Mouse (Mus musculus) adrenal gland, postnatal 25 days (tissue): ENCODE data around the gene Brd1. TPM values are rescaled to one million over a fixed set of nuclear protein-coding genes. Genes with fewer than 3 reads are reported as not detected.
A peak's percentile ranks its signal among the peaks of the same experiment; 100 is the strongest.
"Not testable (repeated sequence)": the region's sequence is repeated elsewhere in the genome, so short reads cannot be mapped to it uniquely, and the experiment has no call there.

Experiments
- DNase-seq: peaks from one replicate; pipeline ENCODE4 v3.0.0; 2021; ENCODE audit warnings: mixed read lengths
- long read RNA-seq: library from polyadenylated mRNA; stranded (forward); transcript quantifications from one replicate; pipeline ENCODE4 v2.0.0, GENCODE M21; 2021
- total RNA-seq: library from RNA; stranded (reverse); gene quantifications from 2 replicates; pipeline ENCODE4 v1.2.3, GENCODE M21; 2021

Gene Brd1
- total RNA-seq = 51.6 and 68.7 TPM in 2 replicates
- long read RNA-seq, full-length matches to known transcripts = 2 of 21 reads
- long read RNA-seq, partial matches to known transcripts = 14 of 21 reads
- long read RNA-seq, other reads (novel, unspliced or antisense) = 5 of 21 reads

DNA sequence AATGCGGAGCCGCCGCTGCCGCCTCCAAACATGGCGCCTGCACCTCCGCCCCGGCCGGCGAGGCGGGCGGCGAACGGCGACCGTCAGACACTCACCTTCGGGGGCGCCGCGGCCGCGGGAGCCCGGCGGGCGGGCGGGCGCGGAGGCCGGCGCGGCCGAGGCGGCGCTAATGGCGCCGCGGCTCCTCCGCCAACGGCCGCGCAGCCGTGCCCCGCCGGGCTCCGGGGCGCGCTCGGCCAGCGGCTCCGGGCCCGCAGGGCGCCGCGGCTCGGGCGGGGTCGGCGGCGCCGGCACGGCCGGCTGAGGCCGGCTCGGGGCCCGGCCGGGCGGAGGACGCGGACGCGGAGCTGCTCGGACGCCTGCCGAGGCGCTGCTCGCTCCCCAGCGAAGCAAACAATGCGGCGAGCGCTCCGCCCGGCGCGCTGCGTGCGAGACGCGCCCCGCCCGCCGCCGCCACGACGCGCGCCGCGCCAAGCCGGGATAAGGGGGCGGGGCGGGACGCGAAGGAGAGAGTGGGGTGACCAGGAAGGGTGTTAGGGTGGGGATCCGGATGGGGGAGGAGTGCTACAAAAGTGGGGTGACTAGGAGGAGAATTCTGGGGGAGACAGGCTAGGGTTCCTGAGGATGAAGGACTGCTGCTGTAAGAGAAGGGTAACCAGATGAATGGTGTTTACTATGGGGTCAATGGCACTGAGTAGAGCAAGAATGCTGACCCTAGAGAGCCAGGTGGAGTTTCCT is at the start of gene Brd1:
Brd1 (minus strand) TSS at position 400 of the 738 bp plus-strand sequence.
- DNase-seq = peak; percentile 89

DNA sequence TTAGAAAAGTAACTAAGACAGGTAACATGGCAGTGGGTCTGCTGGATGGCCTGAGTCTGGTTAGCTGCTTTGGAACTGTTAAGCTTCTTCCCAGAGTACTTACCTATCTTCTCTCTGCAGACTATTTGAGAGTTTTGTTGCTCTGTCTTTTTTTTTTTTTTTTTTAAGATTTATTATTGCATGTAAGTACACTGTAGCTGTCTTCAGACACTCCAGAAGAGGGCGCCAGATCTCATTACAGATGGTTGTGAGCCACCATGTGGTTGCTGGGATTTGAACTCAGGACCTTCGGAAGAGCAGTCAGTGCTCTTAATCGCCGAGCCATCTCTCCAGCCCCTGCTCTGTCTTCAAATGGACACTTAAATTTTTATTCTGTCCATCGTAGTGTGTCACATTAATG is 40.6 kb upstream of the Brd1 start:
- not testable (repeated sequence) for DNase-seq

DNA sequence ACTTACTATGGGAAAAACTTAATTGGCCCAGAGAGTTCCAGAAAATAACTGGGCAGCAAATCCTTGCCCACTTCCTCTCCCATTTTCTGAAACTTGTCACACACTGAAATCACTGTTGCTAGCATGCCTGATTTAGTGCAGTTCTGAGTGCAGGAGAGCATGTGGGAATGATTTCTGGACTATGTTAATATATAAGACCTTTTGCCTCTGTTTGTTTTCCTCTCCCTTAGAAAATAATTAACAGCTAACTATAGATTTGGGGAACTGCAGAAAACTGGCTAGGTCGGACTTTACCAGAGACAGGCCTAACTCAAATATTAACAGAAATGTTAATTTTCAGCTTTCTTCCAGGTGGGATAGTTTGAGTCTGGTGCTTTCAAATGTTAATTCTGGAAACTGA is 34.5 kb upstream of the Brd1 start:
- DNase-seq = no peak

DNA sequence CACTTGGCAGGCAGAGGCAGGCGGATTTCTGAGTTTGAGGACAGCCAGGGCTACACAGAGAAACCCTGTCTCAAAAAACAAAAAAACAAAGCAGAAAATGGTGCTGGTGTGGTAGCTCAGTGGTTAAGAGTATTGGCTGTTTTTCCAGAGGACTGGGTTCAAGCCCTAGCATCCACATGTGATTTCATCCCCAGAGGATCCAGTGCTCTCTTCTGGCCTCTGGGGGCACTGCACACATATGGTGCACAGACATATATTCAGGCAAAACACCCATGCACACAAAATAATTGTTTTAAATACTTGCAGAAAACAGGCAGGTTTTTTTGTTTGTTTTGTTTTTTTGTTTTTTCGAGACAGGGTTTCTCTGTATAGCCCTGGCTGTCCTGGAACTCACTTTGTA is 32.1 kb upstream of the Brd1 start:
- DNase-seq = not testable (repeated sequence)

DNA sequence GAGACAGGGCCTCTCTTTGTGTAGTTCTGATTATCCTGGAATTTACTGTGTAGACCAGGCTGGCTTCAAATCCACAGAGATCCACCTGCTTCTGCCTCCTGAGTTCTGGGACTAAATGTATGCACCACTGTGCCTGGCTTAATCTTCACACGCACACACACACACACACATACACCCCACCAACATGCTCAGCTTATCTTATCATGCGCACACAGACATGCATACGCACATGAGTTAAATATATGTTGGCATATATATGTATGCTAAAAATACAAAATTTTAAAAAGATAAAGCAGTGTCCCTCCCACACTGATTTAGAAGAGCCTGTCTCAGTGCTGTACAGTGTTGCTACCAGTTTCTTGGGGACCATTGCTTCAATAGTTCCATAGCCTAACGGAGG is 27.5 kb upstream of the Brd1 start:
- no peak for DNase-seq

DNA sequence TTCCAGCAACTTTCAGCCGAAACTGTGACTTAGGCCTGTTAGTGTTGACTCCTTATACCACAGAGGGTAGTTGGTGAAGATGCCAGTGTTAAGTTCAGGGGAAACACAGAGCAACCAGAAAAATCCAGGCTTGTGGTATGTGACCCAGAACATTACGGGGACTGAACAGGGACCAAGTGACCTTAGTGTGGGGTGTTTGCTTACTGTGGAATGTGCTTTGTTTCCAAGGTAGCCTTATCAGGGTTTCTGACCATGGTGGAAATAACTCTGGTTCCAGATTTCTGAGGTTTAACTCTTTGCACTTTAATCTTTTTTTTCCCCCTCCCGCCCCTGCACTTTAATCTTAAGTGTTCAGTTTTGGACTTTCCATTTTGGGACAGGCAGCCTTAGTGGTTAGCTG is 24.0 kb upstream of the Brd1 start:
- DNase-seq = no peak

DNA sequence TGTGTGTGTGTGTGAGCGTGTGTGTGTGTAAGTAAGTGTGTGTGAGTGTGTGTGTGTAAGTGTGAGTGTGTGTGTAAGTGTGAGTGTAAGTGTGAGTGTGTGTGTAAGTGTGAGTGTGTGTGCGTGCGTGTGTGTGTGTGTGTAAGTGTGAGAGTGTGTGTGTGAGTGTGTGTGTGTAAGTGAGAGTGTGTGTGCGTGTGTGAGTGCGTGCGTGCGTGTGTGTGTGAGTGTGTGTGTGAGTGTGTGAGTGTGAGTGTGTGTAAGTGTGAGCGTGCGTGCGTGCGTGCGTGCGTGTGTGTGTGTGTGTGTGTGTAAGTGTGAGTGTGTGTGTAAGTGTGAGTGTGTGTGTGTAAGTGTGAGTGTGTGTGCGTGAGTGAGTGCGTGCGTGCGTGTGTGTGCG is 21.7 kb upstream of the Brd1 start:
- no peak for DNase-seq

DNA sequence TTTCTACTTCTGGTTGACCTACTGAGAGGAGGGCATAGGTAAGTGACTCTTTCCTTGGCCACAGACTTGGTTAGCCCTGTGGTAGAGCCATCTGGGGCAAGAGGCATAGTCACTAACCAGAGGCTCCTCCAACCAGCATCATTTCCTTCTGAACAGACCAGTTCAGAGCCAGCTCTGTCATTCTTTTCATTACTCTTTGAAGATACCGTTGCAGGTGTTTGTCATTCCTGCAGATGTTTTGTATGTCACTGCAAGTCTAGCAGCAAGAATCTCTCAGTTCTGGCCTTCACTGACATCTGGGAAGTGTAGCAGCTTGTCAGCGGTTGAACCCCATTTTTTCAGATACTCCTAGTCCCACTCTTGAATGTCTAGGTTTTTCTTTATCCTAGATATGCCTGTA is 20.9 kb upstream of the Brd1 start:
- no peak for DNase-seq

DNA sequence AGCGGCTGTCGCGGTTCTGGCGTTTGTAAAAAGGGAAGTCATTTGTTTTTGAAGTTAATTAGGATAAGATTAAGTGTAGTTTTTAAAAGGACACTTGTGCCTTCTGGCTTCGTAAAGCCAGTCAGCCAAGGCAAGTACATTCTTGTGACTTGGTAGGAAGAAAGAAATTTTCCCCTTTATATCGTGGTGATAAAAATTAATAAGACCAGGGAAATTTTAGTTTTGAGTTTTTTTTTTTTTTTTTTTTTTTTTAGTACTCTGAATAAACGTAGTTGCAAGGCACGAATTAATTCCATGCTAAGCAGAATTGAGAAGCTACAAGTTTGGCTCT is 18.3 kb upstream of the Brd1 start:
- DNase-seq = no peak

DNA sequence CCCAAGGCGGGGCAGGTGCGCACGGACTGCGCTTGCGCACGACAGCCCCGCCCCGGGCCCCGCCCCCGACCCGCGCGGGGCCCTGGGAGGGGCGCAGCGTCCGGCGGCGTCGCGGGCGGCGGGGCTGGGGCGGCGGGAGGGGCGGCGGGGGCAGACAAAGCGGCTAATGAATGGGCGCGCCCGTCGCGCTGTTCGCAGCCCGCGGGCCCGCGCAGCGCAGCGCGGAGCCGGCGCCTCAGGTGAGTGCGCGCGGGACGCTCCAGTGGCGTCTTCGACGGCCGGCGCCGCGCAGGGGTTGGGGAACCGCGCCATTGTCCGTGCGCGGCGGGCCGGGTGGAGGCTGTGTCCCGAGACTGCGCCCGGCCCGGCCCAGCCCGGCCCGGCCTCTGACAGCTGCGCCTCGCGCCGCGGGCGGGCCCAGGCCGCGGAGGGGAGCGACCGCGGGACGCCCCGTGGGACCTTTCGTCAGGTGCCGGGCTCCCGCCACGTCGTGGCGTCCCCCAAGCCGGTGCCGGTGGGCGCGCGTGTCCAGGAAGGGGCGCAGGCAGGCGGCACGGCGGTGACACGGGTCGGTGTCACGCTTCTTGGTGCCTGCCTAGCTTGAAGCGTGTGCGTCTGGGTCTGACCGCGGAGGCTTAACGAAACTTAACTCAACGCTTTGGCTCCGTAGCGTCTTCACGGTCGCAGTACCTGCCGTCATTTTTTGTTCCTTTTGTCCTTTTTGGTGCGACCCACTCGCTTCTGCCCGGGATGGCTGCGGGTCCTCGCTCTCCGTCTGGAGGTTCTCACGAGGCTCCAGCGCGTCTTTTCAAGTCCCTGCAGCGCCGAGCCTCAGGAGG is 17.8 kb upstream of the Brd1 start, which contains the start of gene Zbed4:
Zbed4 (plus strand) TSS at position 97 of the 839 bp plus-strand sequence.
- peak; percentile 49 for DNase-seq

DNA sequence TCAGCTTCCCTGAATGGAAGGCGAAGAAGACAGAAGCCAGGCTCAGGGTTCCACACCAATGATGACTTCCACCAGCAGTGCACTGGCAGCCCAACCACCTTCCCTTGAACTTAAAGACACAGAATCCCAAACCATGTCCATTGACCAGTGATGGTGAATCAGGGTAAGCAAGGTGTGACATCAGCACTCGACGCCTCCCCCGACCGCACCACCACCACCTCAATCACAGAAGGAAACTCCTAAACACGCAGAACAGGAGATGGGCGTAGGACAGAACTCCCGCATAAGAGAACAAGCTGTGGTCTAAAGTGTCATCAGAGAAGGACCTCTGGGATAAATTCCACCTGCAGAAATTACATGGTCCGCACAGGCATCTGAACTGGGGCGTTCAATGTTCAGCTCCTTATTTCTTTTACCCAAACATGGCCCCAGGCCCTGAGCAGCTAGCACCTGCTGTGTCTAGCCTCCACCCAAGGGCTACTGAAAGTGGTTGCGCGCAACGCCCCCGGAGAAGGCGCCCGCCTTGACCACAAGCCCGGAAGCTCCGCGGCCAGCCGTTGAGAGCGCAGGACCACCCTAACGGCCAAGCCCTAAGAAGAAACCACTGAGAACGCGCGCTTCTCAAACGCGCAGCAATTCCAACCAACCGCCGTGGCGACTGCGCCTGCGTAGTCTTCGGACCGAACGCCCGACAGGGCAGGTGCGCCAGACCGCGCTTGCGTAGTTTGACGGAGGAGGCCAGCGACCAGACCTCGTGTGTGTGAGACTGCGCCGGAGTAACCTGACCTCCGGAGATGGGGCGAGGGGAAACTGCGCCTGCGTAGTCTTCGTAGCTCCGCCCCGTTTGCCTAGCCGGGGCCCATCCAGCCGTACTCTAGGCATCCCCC is 16.9 kb upstream of the Brd1 start:
- DNase-seq = peak; percentile 99

DNA sequence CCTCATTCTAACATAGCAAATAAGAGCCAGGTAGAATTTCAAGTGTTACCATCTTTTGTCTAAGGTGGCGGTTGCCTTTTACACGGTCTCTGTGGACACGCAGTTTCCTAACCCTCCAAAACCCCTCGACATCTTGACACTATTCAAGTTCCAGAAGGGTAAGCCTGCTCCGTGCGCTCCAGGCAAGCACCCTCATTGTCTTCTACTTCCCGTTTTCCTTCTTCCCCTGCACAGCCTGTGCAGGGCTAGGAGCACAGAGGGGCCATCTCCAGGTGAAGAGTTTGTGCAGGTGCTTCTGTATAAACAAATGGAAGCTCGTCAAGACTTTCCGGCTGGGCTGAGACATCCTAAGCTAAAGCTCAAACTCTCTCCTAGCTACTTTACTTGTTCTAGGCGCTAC is 16.0 kb upstream of the Brd1 start:
- DNase-seq = no peak

DNA sequence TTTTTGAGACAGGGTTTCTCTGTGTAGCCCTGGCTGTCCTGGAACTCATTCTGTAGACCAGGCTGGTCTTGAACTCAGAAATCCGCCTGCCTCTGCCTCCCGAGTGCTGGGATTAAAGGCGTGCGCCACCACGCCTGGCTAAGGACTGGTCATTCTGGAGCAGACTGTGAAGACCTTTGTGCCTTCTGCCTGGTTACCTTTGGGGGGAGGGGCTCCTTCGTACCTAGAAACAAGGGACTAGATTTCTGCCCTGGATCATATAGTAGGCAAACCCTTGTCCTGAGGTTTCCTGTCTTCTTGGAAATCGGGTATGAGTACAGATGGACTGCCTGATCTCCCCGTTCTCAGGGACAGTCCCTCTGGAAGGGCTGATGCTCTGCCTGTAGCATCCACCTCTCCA is 15.6 kb upstream of the Brd1 start:
- DNase-seq = not testable (repeated sequence)

DNA sequence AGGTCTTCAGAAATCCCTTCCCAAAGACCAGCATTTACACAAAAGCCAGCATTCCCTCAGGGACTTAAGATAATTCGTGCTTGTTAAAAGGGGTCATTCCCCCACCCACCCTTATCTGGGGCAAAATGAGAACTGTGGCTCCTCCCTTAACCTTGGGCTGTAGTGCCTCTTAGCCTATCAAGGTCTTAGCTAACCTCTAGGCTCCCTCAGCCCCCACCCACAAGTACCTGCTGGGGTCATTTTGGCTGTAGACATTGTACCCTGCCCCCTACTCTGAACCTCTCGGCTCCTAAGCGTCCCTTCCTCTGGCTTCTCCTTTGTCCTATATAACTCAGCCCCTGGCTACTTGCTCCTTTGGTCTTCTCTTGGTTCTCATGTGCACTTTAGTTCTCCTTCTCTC is 11.9 kb upstream of the Brd1 start:
- no peak for DNase-seq

DNA sequence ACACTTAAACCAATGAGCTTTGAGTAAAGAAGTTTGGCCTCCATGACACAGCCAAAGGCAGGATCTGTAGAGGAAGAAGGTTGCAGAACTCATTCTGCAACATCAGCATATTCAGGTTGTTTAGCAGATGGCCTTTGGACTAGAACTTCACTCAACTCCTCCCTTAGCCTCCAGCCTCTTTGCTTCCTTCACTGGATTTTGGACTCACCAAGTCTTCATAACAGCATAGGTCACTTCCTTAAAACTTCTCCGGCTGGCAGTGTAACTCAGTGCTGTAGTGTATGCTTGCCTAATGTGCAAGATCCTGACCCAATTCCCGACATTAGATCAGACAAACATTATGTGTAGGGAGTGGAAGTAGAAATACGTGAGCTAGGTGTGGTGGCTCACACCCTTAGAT is 11.3 kb upstream of the Brd1 start:
- no peak for DNase-seq

DNA sequence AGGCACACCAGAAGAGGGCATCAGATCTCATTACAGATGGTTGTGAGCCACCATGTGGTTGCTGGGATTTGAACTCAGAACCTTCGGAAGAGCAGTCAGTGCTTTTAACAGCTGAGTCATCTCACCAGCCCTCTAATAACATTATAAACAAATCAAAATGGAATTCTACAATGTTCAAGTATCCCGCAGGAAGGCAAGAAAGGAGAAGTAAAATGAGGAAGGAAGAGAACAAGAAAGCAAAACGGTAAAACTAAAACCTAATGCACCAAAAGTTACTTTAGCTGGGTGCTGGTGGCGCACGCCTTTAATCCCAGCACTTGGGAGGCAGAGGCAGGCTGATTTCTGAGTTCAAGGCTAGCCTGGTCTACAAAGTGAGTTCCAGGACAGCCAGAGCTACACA is 9.3 kb upstream of the Brd1 start:
- DNase-seq = not testable (repeated sequence)

DNA sequence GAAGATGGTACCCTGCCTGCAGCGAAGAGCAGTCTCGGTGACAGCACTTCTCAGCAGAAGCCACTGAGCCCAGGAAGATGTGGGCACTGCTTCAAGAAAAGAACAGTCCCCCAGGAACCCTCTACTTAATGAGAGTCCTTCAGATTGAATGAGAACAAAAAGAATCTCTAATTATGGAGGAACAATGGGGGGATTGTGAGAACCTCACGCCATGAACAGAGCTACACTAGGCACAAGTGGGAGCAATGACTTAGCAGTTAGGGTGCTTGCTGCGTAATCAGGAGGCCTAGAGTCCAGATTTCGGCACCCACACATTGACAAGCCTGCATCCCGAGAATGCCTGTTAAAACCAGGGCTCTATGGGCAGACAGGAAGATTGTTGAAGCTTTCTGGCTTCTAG is 7.3 kb upstream of the Brd1 start:
- no peak for DNase-seq

DNA sequence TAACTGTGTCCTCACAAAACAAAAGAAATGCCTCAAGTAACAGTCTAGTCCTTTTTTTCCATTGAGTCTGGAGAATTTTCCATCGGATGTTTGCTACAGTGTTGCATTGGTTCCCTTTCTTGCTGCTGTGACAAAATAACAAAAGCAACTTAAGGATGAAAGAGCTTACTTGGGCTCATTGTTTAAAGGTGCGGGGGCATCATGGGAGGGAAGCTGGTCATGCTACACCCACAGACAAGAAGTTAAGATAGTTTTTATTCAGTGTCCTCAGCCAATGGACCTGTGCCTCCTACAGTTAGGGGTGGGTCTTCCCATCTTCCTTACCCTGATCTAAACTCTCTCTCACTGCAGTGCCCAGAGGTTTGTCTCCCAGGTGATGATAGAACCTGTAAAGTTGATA is 4.4 kb upstream of the Brd1 start:
- no peak for DNase-seq

DNA sequence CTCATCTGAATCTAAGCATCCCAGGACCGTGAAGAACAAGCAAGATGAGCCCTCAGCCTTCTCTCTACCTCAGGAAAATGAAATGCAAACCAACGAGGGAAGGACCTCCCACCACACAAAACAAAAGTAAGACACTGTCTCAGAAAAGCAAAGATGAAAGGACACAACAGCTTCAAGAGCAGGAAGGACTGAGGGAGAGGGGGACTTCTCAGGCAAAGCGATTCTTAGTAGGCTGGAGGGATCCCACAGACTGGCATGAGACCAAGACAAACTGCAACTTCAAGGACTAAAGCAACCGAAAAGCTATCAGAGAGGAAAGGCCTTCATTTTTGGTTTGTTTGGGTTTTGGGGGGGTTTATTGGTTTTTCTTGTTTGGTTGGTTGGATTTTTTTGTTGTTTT is 2.1 kb upstream of the Brd1 start:
- DNase-seq = no peak

DNA sequence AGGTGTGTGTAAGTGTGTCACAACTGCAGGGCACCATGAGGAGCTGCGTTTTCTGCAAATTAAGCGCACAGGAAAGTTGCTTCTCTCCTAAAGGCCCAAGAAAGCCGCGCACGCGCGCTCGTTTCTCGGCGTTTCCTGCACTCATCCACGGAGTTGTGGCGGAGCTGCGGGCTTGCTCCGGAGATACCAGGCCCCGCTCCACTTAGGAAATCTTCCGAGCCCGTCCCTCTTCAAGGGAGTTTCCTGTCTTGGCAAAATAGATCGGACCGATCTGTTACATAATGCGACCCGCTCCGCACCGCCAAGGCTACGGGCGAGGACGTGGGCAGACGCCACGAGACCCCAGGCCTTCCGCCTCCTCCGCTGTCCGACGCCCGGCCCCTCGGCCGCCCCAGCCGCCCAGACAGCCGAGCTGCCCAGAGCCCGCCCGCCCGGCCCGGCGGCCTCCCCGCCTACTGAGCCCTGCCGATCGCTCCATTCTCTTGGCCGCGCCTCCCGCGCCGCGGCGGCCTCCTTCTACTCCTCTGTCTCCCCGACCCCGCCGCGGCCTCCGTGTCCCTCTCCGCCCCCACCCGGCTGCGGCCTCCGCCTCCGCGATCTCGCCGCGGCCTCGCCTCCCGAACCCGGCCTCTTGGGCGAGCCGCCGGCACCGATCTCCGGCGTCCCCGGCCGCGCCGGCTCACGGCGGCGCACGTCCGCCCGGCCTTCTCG is 837 bp downstream of the Brd1 start:
- peak; percentile 78 for DNase-seq

DNA sequence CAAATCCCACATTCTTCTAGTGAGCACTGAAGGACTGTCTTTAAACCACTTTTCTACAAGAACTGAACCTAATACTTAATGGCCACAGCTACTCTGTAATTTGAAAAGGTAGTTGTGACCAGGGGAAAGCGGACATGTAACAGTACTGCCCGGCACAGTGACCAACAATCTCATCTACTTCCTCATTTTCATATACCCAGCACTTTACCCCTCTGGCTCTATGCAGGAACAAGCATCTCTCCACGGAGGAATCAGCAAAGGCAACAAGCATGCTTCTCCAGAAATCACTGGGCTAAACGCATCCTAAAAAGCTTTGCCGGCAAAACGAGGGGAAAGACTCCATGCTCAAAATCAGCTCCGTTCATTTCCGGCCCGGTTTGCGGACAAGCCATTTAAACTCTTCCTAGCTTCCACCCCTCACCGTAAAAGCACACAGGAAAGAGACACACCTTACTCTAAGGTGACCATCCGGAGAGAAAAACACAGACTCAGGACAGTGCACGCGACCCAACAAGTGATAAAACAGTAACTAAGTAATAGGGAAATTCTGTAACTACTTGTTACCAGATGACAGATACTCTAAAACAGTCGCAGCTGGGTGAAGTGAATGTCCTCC is 1.5 kb downstream of the Brd1 start:
- DNase-seq = no peak
